Mouse (Mus musculus) hindbrain, postnatal 0 days (tissue): ENCODE data around the gene Lmo7. TPM values are rescaled to one million over a fixed set of nuclear protein-coding genes. Genes with fewer than 3 reads are reported as not detected.
A peak's percentile ranks its signal among the peaks of the same experiment; 100 is the strongest.

Source experiments
- ATAC-seq: fragments of 200-750 bp; cut with Nextera tagmentation; 2 replicates; pipeline ENCODE4 v1.8.0; 2017; ENCODE audit warnings: mild to moderate bottlenecking, moderate TSS enrichment, moderate library complexity
- DNase-seq: peaks from one replicate; pipeline ENCODE4 v3.0.0-alpha.2; 2015; ENCODE audit warnings: low spot score
- H3K27ac ChIP-seq: fragments of 300-500 bp; sonication (generic); 2 replicates; pipeline ENCODE4 v1.5.1; 2014; ENCODE audit warnings: mild to moderate bottlenecking
- H3K27me3 ChIP-seq: fragments of 300-500 bp; sonication (generic); 2 replicates; pipeline ENCODE4 v1.6.1; 2014; ENCODE audit warnings: low read length, mixed read lengths; ENCODE audit not compliant: insufficient read depth
- H3K36me3 ChIP-seq: fragments of 300-500 bp; sonication (generic); 2 replicates; pipeline ENCODE4 v1.6.1; 2014; ENCODE audit warnings: low read length, mixed read lengths; ENCODE audit not compliant: insufficient read depth
- H3K4me1 ChIP-seq: fragments of 300-500 bp; sonication (generic); 2 replicates; pipeline ENCODE4 v1.6.1; 2014; ENCODE audit warnings: antibody characterized with exemption, low read length, mixed read lengths; ENCODE audit not compliant: insufficient read depth
- H3K4me2 ChIP-seq: fragments of 300-500 bp; sonication (generic); 2 replicates; pipeline ENCODE4 v1.6.1; 2014; ENCODE audit warnings: low read depth, mild to moderate bottlenecking, low read length, moderate library complexity, mixed read lengths
- H3K4me3 ChIP-seq: fragments of 300-500 bp; sonication (generic); 2 replicates; pipeline ENCODE4 v1.5.1; 2014; ENCODE audit warnings: low read length
- H3K9ac ChIP-seq: fragments of 300-500 bp; sonication (generic); replicated peaks from 2 replicates; pipeline ENCODE4 v1.6.1; 2014; ENCODE audit warnings: mild to moderate bottlenecking, low read length, moderate library complexity, mixed read lengths
- H3K9me3 ChIP-seq: fragments of 300-500 bp; sonication (generic); 2 replicates; pipeline ENCODE4 v1.6.1; 2016; ENCODE audit warnings: low read length, mixed read lengths
- CTCF ChIP-seq: IDR thresholded peaks from 2 replicates; pipeline ENCODE4 v1.5.1; 2016; ENCODE audit warnings: antibody characterized with exemption, control low read depth, low read depth
- WGBS: fragments of 180-500 bp; shearing (Covaris S2); extraction: QIAGEN DNeasy Blood & Tissue Kit; methylation state at CpG from one replicate; pipeline ENCODE4 v1.1.7; 2014; 5-methylcytosine and 5-hydroxymethylcytosine counted together
- polyA plus RNA-seq: library from polyadenylated mRNA; unstranded; fragments of >200 nt; fragmentation: Nextera tagmentation; extraction: Ambion mirVana; gene quantifications from 2 replicates; pipeline ENCODE4 v1.2.1, GENCODE M21; 2015
- total RNA-seq: library from RNA; depleted of rRNA; stranded (reverse); fragments of >200 nt; gene quantifications from 2 replicates; pipeline ENCODE4 v1.2.3, GENCODE M21; 2014

The Lmo7 gene
- total and polyA plus RNA-seq, 2 experiments from 2014 or later = 2.3 to 10.6 TPM

DNA sequence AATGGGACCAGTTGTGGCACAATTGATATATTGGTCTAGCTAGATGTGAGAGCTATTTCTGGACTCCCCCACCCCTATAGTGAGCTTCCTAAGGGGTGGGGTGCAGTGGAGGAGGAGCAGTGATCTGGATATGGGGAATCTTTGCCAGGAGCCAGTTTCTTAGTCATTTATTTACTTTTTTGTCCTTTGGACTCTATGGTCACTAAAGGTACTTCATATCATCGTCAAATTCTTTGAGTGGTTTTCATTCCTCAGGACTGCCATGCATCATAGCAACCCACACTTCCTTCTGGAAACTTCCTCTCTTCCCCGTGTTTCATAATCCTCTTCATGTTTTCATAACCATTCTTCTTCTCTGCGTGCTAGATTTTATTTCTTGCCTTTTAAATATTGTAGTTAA is 104.4 kb downstream of the Lmo7 start:
- WGBS = 86% methylated on average over 3 of the region's 3 CpGs
- no peak overlapping the region for H3K9ac ChIP-seq
- no peak overlapping the region for H3K4me3 ChIP-seq
- DNase-seq = no peak
- H3K27ac ChIP-seq = no peak overlapping the region
- H3K27me3 ChIP-seq = no peaks in the 10 kb centered on the region
- H3K4me2 ChIP-seq = no peak overlapping the region
- peaks cover 7% of the 10 kb centered on the region; the same call in 1 of the 2 replicates for H3K4me1 ChIP-seq
- H3K36me3 ChIP-seq = no peaks in the 10 kb centered on the region
- TF ChIP-seq CTCF = no peak
- no peak for ATAC-seq
- H3K9me3 ChIP-seq = no peaks in the 10 kb centered on the region

DNA sequence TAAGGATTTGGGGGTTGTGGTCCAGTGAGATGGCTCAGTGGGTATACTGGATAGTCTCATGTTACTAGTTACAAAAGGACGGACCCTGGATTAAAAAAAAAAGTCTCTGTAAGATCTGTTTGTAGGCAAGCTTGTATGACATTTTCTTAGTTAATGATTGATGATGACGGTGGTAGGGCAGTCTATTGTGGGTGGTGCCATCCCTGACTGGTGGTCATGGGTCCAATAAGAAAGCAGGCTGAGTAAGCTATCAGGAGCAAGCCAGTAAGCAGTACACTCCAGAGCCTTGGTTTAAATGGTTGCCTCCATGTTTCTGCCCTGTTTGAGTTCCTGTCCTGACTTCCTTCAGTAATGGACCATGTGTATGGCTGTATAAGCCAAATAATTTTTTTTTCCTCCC is 106.6 kb downstream of the Lmo7 start:
- Histone ChIP-seq H3K9ac (no peak overlapping the region), H3K27ac (no peak overlapping the region), H3K9me3 (no peaks in the 10 kb centered on the region), H3K4me3 (no peak overlapping the region), H3K27me3 (no peaks in the 10 kb centered on the region), H3K4me2 (no peak overlapping the region), H3K36me3 (no peaks in the 10 kb centered on the region), H3K4me1 (no peaks in the 10 kb centered on the region)
- no peak for TF ChIP-seq CTCF
- no peak for ATAC-seq
- DNase-seq = no peak
- WGBS = 96% methylated on average over 2 of the region's 2 CpGs

DNA sequence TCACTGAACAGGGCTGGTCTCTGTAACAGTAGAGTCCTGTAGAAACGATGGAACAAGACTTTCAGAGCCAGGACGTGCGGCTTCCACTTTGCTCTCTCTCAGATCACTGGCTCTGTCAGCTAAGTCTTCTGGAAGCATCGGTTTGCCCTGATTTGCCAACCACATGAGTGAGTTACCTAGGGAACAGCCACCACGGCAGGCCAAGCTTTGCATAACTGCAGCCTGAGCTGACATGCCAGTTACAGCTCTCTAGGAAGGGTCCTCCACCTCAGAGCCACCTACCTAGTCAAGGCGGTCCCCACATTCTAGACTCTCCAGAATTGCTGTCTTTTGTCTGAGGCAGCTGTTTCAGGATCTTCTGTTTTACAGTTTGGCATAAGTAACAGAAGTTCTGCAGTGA is 107.4 kb downstream of the Lmo7 start:
- 54% methylated on average over 6 of the region's 6 CpGs for WGBS
- ATAC-seq (no peak), DNase-seq (peak; percentile 34)
- no peak overlapping the region for H3K27ac ChIP-seq
- H3K27me3 ChIP-seq = no peaks in the 10 kb centered on the region
- no peak overlapping the region for H3K9ac ChIP-seq
- no peak overlapping the region for H3K4me3 ChIP-seq
- H3K4me2 ChIP-seq = no peak overlapping the region
- H3K4me1 ChIP-seq = no peaks in the 10 kb centered on the region
- no peaks in the 10 kb centered on the region for H3K36me3 ChIP-seq
- H3K9me3 ChIP-seq = no peaks in the 10 kb centered on the region
- TF ChIP-seq CTCF = no peak

DNA sequence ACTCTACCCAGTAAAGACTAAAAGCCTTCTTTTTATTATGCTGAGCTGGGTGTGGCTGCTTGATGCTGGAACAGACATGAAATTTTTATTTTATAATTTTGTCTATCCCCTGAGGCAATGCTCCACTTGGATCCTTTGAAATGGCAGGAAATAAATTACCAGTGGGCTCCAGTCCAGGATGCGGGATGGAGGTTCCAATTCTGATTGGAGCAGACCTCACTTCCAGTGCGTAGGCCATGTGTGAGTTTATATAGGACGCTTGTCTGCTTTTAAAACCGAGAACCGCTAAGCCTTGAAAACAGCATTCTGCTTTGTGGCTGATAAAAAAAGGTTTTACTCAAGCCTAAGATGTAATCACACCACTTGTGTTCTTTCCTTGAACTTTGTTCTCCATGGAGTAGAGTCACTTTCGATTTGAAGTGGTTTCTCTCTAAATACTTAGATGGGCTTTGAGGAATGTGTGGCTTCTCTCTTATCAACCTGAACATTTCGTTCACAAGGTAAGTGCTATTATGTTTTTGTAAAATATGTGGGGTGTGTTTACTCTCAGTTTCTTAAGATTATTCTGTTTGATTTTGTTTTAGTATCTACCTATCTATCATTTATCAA is 108.6 kb downstream of the Lmo7 start:
- Histone ChIP-seq H3K4me1 (no peaks in the 10 kb centered on the region), H3K9ac (no peak overlapping the region), H3K27ac (no peak overlapping the region), H3K4me3 (no peak overlapping the region), H3K4me2 (no peak overlapping the region), H3K27me3 (no peaks in the 10 kb centered on the region), H3K36me3 (no peaks in the 10 kb centered on the region), H3K9me3 (no peaks in the 10 kb centered on the region)
- no peak for ATAC-seq
- no peak for DNase-seq
- 76% methylated on average over 7 of the region's 7 CpGs for WGBS
- TF ChIP-seq CTCF = no peak

DNA sequence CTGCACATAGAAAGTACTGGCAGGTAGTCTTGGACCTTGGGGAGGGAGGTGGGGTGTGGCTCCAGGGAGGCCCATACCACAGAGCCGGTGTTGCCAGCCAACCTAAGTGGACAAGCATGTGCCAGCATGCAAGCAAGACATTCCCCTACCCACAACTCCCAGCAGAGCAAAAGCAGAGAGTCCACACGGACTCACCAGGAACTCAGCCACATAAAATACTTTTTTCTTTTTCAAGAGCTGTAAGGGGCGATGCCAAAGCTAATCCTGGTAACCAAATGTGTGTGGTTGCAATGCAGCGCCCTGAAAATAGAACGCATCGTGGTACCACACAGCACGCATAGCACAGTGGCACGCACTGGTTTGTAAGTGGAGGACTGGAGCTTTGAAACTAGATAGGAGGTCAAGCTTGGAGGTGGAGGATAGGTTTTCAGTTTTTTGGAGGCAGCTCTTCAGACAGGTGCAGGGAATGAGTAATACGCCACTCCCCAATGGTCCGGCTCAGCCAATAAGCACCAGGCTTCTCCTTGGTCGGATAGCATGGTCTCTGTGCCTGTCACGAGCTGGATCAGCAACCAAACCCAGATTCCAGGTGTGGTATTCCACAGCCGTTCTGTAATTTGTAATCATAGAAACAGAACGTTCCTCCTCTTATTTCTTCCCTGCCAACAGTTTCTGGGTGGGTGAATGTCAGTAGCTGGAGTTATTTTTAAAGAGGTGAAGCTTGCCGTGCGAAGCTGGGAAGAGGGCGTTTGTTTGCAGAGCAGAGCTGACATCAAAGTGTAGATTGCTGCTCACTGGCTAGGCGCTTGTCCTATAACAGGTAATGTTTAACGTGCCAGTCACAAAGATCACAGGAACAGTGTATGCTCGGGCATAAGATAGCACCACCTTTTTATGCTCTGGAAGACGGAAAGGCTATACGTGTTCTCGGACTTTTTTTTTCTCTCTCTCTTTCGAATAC is 110.3 kb downstream of the Lmo7 start:
- H3K36me3 ChIP-seq = no peaks in the 10 kb centered on the region
- WGBS = 75% methylated on average over 24 of the region's 24 CpGs
- DNase-seq (no peak), ATAC-seq (no peak)
- H3K4me1 ChIP-seq = no peaks in the 10 kb centered on the region
- H3K4me3 ChIP-seq = peak overlapping the region; percentile 8; the same call in 1 of the 2 replicates
- H3K9ac ChIP-seq = no peak overlapping the region
- no peak overlapping the region for H3K27ac ChIP-seq
- peak overlapping the region; percentile 25; the same call in 1 of the 2 replicates for H3K4me2 ChIP-seq
- TF ChIP-seq CTCF = no peak
- no peaks in the 10 kb centered on the region for H3K9me3 ChIP-seq
- no peaks in the 10 kb centered on the region for H3K27me3 ChIP-seq

DNA sequence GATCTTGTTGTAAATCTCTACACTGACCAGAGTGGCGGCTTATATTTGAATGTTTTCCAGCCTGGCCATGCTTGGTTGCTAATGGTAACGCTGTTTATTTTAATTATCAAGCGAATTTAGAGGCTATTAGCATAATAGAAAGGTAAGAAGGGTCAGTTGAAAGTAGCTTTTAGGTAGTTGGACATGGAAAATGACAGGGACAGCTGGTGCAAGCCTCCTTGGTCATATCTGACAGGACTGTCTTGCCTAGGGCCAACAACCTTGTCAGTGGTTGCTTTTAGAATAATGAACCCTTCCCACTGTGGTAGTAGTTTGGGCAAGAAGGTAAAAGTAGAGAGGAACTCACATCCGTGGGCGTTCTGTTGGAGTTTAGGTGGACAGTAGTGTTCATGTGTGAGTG is 111.5 kb downstream of the Lmo7 start:
- no peaks in the 10 kb centered on the region for H3K4me1 ChIP-seq
- H3K36me3 ChIP-seq = no peaks in the 10 kb centered on the region
- DNase-seq = no peak
- no peak overlapping the region for H3K4me2 ChIP-seq
- H3K9ac ChIP-seq = no peak overlapping the region
- no peak for ATAC-seq
- H3K27me3 ChIP-seq = no peaks in the 10 kb centered on the region
- TF ChIP-seq CTCF = no peak
- no peak overlapping the region for H3K27ac ChIP-seq
- no peak overlapping the region for H3K4me3 ChIP-seq
- WGBS = 79% methylated on average over 5 of the region's 5 CpGs
- H3K9me3 ChIP-seq = no peaks in the 10 kb centered on the region

DNA sequence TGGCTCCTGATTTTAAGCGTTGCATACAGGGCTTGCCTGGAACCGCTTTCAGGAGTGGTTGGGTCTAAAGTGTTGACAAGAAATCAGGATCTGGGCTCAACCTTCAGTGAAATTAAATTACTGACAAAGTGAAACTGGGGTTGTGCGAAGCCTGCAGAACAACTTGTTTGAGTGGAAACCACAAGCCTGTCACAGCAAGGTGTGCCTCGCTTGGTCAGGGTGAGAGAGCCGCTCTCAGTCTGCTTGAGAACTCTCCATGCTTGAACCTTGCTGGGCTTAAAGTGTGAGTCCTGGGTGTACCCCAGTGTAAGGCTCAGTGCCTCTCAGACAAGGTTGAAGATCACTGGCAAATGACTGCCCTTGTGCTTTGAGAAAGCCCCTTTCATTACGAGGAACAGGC is 112.8 kb downstream of the Lmo7 start:
- 88% methylated on average over 6 of the region's 6 CpGs for WGBS
- no peaks in the 10 kb centered on the region for H3K4me1 ChIP-seq

More for the DNA sequence above, 112.8 kb downstream of the Lmo7 start:
- Histone ChIP-seq H3K4me3 (no peak overlapping the region), H3K36me3 (no peaks in the 10 kb centered on the region), H3K27me3 (no peaks in the 10 kb centered on the region), H3K9ac (no peak overlapping the region), H3K9me3 (no peaks in the 10 kb centered on the region), H3K27ac (no peak overlapping the region), H3K4me2 (no peak overlapping the region)
- ATAC-seq (no peak), DNase-seq (no peak)
- no peak for TF ChIP-seq CTCF
